Mouse (Mus musculus): ENCODE measurements around the gene Krt12. TPM values are rescaled to one million over a fixed set of nuclear protein-coding genes. Genes with fewer than 3 reads are reported as not detected.

The Krt12 gene
- polyA plus RNA-seq, 1 experiment = not detected

DNA sequence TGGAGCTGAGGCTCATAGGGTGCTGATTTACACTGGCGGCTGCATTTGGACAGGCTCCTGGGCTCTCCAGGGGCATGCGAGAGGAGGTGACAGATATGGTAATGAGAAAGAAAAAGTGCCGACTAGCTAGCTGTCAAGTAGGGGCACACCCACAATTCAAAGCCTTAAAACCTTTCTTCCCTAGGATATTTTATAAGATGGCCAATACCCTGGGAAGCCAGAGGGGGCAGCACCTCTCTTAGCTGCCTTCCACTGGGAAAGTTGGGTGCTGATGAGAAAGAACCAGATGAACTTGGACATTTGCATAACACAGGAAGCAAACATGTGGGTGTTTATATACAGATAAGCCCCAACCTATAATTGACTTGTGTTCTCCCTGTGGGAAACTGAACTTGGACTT, 52.8 kb downstream of the Krt12 start:
- no peak overlapping the region for H3K9ac ChIP-seq (ENCODE audit: low read depth, poor library complexity, severe bottlenecking)
- H3K9me3 ChIP-seq (replicated peaks; ENCODE audit: control insufficient read depth, insufficient read depth, low read length, poor library complexity, severe bottlenecking) = no peaks in the 10 kb centered on the region
- no peaks in the 10 kb centered on the region for H3K27me3 ChIP-seq (ENCODE audit: control insufficient read depth, insufficient read depth, low read length, poor library complexity, severe bottlenecking)
- no peak overlapping the region for H3K27ac ChIP-seq (ENCODE audit: insufficient read depth, low read length)
- TF ChIP-seq EP300 (IDR thresholded peaks at IDR 0.05; ENCODE audit: insufficient read depth, low read depth, low read length) (no peak), CTCF (IDR thresholded peaks at IDR 0.05; ENCODE audit: low read depth, low read length) (peak; percentile 54)
- no peaks in the 10 kb centered on the region for H3K36me3 ChIP-seq (ENCODE audit: control insufficient read depth, insufficient read depth, low read length, poor library complexity, severe bottlenecking)
- no peak overlapping the region for H3K4me3 ChIP-seq (ENCODE audit: low read depth, low read length)
- H3K4me1 ChIP-seq (ENCODE audit: control insufficient read depth, insufficient read depth, low read length) = no peaks in the 10 kb centered on the region

DNA sequence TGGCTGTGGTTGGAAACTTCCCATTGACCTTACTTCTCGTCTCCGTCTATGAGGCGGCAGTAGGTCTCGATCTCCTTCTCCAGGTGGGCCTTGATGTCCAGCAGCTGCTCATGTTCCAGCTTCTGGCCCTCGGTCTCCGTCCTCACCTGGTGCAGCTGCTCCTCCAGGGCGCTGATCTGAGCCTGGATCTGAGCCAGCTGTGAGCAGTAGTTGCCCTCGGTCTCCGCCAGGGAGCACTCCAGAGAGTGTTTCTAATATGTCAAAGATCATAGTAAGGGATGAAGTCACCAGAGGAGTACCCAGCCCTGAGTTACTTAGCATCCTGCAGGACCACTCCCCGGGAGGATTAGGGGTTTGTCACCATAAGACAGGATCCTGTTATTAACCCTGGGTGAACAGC, 55.3 kb downstream of the Krt12 start:
- no peak overlapping the region for H3K9ac ChIP-seq (ENCODE audit: low read depth, poor library complexity, severe bottlenecking)
- no peaks in the 10 kb centered on the region for H3K9me3 ChIP-seq (replicated peaks; ENCODE audit: control insufficient read depth, insufficient read depth, low read length, poor library complexity, severe bottlenecking)
- H3K36me3 ChIP-seq (ENCODE audit: control insufficient read depth, insufficient read depth, low read length, poor library complexity, severe bottlenecking) = no peaks in the 10 kb centered on the region
- no peaks in the 10 kb centered on the region for H3K4me1 ChIP-seq (ENCODE audit: control insufficient read depth, insufficient read depth, low read length)
- no peaks in the 10 kb centered on the region for H3K27me3 ChIP-seq (ENCODE audit: control insufficient read depth, insufficient read depth, low read length, poor library complexity, severe bottlenecking)
- peak; percentile 24 for TF ChIP-seq CTCF (IDR thresholded peaks at IDR 0.05; ENCODE audit: low read depth, low read length)
- TF ChIP-seq EP300 (IDR thresholded peaks at IDR 0.05; ENCODE audit: insufficient read depth, low read depth, low read length) = no peak
- H3K4me3 ChIP-seq (ENCODE audit: low read depth, low read length) = no peak overlapping the region
- H3K27ac ChIP-seq (ENCODE audit: insufficient read depth, low read length) = no peak overlapping the region

Other genes with a start within 250 kb of the Krt12 start
- 159 and 181 TPM in 2 replicates for gene Smarce1, start 191.2 kb downstream of the Krt12 start, polyA plus RNA-seq (2011; ENCODE audit: insufficient read depth, insufficient read length, low read depth, missing spikeins)
- gene Krt222, start 178.2 kb downstream of the Krt12 start, polyA plus RNA-seq (2011; ENCODE audit: insufficient read depth, insufficient read length, low read depth, missing spikeins) = 0.19 TPM in 1 of 2 replicates, not detected in the other
- not detected in 2 replicates for gene Krt24, start 137.0 kb downstream of the Krt12 start, polyA plus RNA-seq (2011; ENCODE audit: insufficient read depth, insufficient read length, low read depth, missing spikeins)
- gene Krt25, start 99.3 kb downstream of the Krt12 start, polyA plus RNA-seq (2011; ENCODE audit: insufficient read depth, insufficient read length, low read depth, missing spikeins) = not detected in 2 replicates
- not detected in 2 replicates for gene Krt26, start 84.3 kb downstream of the Krt12 start, polyA plus RNA-seq (2011; ENCODE audit: insufficient read depth, insufficient read length, low read depth, missing spikeins)
- gene Krt27, start 71.2 kb downstream of the Krt12 start, polyA plus RNA-seq (2011; ENCODE audit: insufficient read depth, insufficient read length, low read depth, missing spikeins) = not detected in 2 replicates
- not detected in 2 replicates for gene Krt28, start 47.4 kb downstream of the Krt12 start, polyA plus RNA-seq (2011; ENCODE audit: insufficient read depth, insufficient read length, low read depth, missing spikeins)
- gene Krt10, start 32.9 kb downstream of the Krt12 start, polyA plus RNA-seq (2011; ENCODE audit: insufficient read depth, insufficient read length, low read depth, missing spikeins) = 4.1 and 7.1 TPM in 2 replicates
- gene Krt20, start 15.9 kb upstream of the Krt12 start, polyA plus RNA-seq (2011; ENCODE audit: insufficient read depth, insufficient read length, low read depth, missing spikeins) = 1.7 and 2.2 TPM in 2 replicates
- not detected in 2 replicates for gene Krt23, start 70.9 kb upstream of the Krt12 start, polyA plus RNA-seq (2011; ENCODE audit: insufficient read depth, insufficient read length, low read depth, missing spikeins)
- not detected in 2 replicates for gene Krt39, start 99.1 kb upstream of the Krt12 start, polyA plus RNA-seq (2011; ENCODE audit: insufficient read depth, insufficient read length, low read depth, missing spikeins)
- not detected in 2 replicates for gene Krt40, start 120.9 kb upstream of the Krt12 start, polyA plus RNA-seq (2011; ENCODE audit: insufficient read depth, insufficient read length, low read depth, missing spikeins)
- gene Krtap3-3, start 128.6 kb upstream of the Krt12 start, polyA plus RNA-seq (2011; ENCODE audit: insufficient read depth, insufficient read length, low read depth, missing spikeins) = not detected in 2 replicates
- gene Krtap3-2, start 134.6 kb upstream of the Krt12 start, polyA plus RNA-seq (2011; ENCODE audit: insufficient read depth, insufficient read length, low read depth, missing spikeins) = not detected in 2 replicates
- gene Gm11939, start 137.2 kb upstream of the Krt12 start, polyA plus RNA-seq (2011; ENCODE audit: insufficient read depth, insufficient read length, low read depth, missing spikeins) = not detected in 2 replicates
- not detected in 2 replicates for gene Krtap3-1, start 144.4 kb upstream of the Krt12 start, polyA plus RNA-seq (2011; ENCODE audit: insufficient read depth, insufficient read length, low read depth, missing spikeins)
- not detected in 2 replicates for gene Krtap1-5, start 158.8 kb upstream of the Krt12 start, polyA plus RNA-seq (2011; ENCODE audit: insufficient read depth, insufficient read length, low read depth, missing spikeins)
- not detected in 2 replicates for gene Krtap1-4, start 161.4 kb upstream of the Krt12 start, polyA plus RNA-seq (2011; ENCODE audit: insufficient read depth, insufficient read length, low read depth, missing spikeins)
- not detected in 2 replicates for gene Krtap1-3, start 169.1 kb upstream of the Krt12 start, polyA plus RNA-seq (2011; ENCODE audit: insufficient read depth, insufficient read length, low read depth, missing spikeins)
- gene Krtap9-3, start 175.8 kb upstream of the Krt12 start, polyA plus RNA-seq (2011; ENCODE audit: insufficient read depth, insufficient read length, low read depth, missing spikeins) = not detected in 2 replicates
- not detected in 2 replicates for gene Gm11938, start 181.0 kb upstream of the Krt12 start, polyA plus RNA-seq (2011; ENCODE audit: insufficient read depth, insufficient read length, low read depth, missing spikeins)
- not detected in 2 replicates for gene Gm11937, start 187.9 kb upstream of the Krt12 start, polyA plus RNA-seq (2011; ENCODE audit: insufficient read depth, insufficient read length, low read depth, missing spikeins)
- gene Krtap2-4, start 192.6 kb upstream of the Krt12 start, polyA plus RNA-seq (2011; ENCODE audit: insufficient read depth, insufficient read length, low read depth, missing spikeins) = not detected in 2 replicates
- gene Gm11562, start 198.2 kb upstream of the Krt12 start, polyA plus RNA-seq (2011; ENCODE audit: insufficient read depth, insufficient read length, low read depth, missing spikeins) = not detected in 2 replicates
- gene Krtap4-1, start 206.0 kb upstream of the Krt12 start, polyA plus RNA-seq (2011; ENCODE audit: insufficient read depth, insufficient read length, low read depth, missing spikeins) = not detected in 2 replicates
- not detected in 2 replicates for gene Krtap4-2, start 212.8 kb upstream of the Krt12 start, polyA plus RNA-seq (2011; ENCODE audit: insufficient read depth, insufficient read length, low read depth, missing spikeins)
- not detected in 2 replicates for gene Krtap4-7, start 221.8 kb upstream of the Krt12 start, polyA plus RNA-seq (2011; ENCODE audit: insufficient read depth, insufficient read length, low read depth, missing spikeins)
- gene Gm11555, start 228.0 kb upstream of the Krt12 start, polyA plus RNA-seq (2011; ENCODE audit: insufficient read depth, insufficient read length, low read depth, missing spikeins) = not detected in 2 replicates
- gene Gm11563, start 236.7 kb upstream of the Krt12 start, polyA plus RNA-seq (2011; ENCODE audit: insufficient read depth, insufficient read length, low read depth, missing spikeins) = not detected in 2 replicates
- not detected in 2 replicates for gene Krtap4-6, start 243.7 kb upstream of the Krt12 start, polyA plus RNA-seq (2011; ENCODE audit: insufficient read depth, insufficient read length, low read depth, missing spikeins)